Mouse (Mus musculus) layer of hippocampus, adult 18-20 months (tissue): Measurements from ENCODE around the gene Fabp2. TPM values are rescaled to one million over a fixed set of nuclear protein-coding genes. Genes with fewer than 3 reads are reported as not detected.
A peak's percentile ranks its signal among the peaks of the same experiment; 100 is the strongest.
"Not testable (repeated sequence)": the region's sequence is repeated elsewhere in the genome, so short reads cannot be mapped to it uniquely, and the experiment has no call there.

ENCODE experiments used
- DNase-seq, 2 experiments: peaks; one replicate each; pipeline ENCODE4 v3.0.0; 2022; ENCODE audit warnings: low spot score in 2 of 2
- total RNA-seq, 2 experiments: library from RNA; stranded (reverse); gene quantifications; 2 replicates each; pipeline ENCODE4 v1.2.3; 2021

The Fabp2 gene
- total RNA-seq, 2 experiments from 2014 or later, result not detected

- DNase-seq, result no peak
These were observed 24.4 kb downstream of the Fabp2 start, which contains the start of gene Gm10959 for GRCm38 (mm10) chr3:122919260-122919659. TSS of gene Gm10959 (minus strand) at chr3:122919360.

GRCm38 (mm10) chr3:122920572-122921435 is 25.9 kb downstream of the Fabp2 start:
- no peak for DNase-seq

- DNase-seq, result no peak
These were observed 27.0 kb downstream of the Fabp2 start for GRCm38 (mm10) chr3:122921676-122922527.

- DNase-seq, result no peak
These were observed 28.3 kb downstream of the Fabp2 start for GRCm38 (mm10) chr3:122923147-122923546.

- DNase-seq, result peak; percentile 95 to 97
These were observed 29.4 kb downstream of the Fabp2 start, which contains the start of gene 1810037I17Rik for GRCm38 (mm10) chr3:122924009-122924914. TSS of gene 1810037I17Rik (plus strand) at chr3:122924203.

- peak; percentile 6 to 28 for DNase-seq
These were observed 34.9 kb downstream of the Fabp2 start for GRCm38 (mm10) chr3:122929723-122930122.

GRCm38 (mm10) chr3:122932466-122932865 is 37.6 kb downstream of the Fabp2 start:
- no peak for DNase-seq

- not testable (repeated sequence) for DNase-seq
These were observed 42.3 kb downstream of the Fabp2 start for GRCm38 (mm10) chr3:122937176-122937575.

GRCm38 (mm10) chr3:122939215-122939614 is 44.3 kb downstream of the Fabp2 start:
- peak in 1 of 2 experiments; percentile 63 for DNase-seq

GRCm38 (mm10) chr3:122943387-122943890 is 48.6 kb downstream of the Fabp2 start:
- no peak for DNase-seq

Other genes starting within 250 kb of the Fabp2 start
- gene Pde5a, start 166.1 kb upstream of the Fabp2 start, total RNA-seq, result 10 to 100 TPM; 17.6 to 17.7 TPM
- not detected for gene Gm10959, start 24.3 kb downstream of the Fabp2 start, total RNA-seq
- 10 to 100 TPM; 53.2 to 59.6 TPM for gene 1810037I17Rik, start 29.1 kb downstream of the Fabp2 start, total RNA-seq
- gene Usp53, start 89.4 kb downstream of the Fabp2 start, total RNA-seq, result 10 to 100 TPM; 25.2 to 32.2 TPM
- gene Myoz2, start 139.9 kb downstream of the Fabp2 start, total RNA-seq, result under 1 TPM; 0.45 to 0.94 TPM